Mouse (Mus musculus) cerebral cortex, adult 2 months (tissue): Measurements from ENCODE around the gene Rptor.

Experiments used
- WGBS: fragments of 180-500 bp; shearing (Covaris S2); methylation state at CpG from one replicate; pipeline ENCODE4 v1.1.7; 2018; 5-methylcytosine and 5-hydroxymethylcytosine counted together

The Rptor gene

GRCm38 (mm10) chr11:119811598-119811997 is 208.9 kb downstream of the Rptor start:
- WGBS = 70% methylated on average over 1 of the region's 1 CpGs

GRCm38 (mm10) chr11:119812093-119812492 is 209.4 kb downstream of the Rptor start:
- WGBS = 95% methylated on average over 4 of the region's 4 CpGs

DNA sequence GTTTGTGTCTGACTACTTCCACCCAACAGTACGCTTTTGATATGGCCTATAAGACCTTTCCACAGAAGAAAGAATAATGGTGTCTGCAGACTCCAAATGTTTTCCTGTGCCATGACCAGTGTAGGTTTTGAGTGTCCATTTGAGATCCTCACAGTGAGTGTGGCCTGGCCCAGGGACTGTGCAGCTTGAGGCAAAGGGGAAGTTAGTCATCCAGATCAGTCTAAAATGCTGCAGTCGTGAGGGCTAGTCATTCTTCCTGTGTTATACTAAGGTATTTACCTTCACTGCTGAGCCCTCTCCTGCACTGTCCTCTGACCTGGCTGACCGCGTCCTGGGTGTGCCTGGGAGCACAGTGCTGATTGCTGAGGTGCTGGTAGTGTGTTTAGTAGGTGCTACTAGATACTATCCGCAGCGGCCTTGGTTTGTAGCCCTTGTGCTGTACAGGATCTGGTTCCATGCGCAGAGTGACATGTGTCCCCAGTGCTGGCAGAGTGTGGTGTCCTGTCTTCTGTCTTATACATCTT is 211.4 kb downstream of the Rptor start:
- 89% methylated on average over 7 of the region's 7 CpGs for WGBS

GRCm38 (mm10) chr11:119816798-119817361 is 214.2 kb downstream of the Rptor start:
- WGBS = 78% methylated on average over 14 of the region's 14 CpGs

DNA sequence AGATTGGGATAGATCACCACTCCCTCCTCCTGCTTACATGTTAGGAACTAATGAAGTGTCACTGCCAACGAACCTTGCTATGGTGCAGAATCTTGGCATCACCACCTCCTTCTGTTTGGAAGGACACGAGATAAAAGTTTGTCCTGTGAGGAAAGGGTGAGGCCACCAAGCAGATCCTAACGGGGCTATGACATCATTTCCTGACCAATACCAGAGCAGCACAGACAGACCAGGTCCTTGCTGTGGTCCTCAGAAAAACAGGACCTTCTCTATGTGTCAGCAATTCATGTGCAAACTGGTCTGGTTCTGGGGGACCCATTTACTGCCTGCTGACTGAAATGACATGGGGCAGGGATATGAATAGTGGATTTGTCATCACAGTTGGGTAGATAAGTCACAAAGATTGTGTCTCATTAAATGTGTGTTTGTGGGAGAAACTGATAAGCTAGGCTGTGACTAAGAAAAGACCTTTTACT is 214.7 kb downstream of the Rptor start:
- WGBS = 62% methylated on average over 3 of the region's 3 CpGs

DNA sequence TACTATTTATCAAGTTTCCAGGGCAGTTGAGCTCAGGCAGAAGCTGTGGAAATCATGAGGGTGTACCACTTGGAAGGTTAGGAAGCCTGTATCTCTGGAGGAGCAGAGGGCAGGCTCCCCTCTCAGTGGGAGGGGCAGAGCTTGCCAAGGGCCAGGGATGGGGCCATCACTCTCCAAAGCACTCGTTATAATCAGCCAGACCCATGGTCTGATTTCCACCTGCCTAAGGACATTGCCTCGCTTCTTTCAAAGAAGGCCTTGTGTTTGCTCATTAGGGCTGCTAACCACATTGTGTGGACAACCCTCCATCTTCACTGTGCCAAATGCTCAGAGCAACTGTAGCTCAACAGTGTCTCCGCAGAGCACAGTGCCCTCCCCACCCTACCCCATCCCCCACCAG is 215.2 kb downstream of the Rptor start:
- WGBS = 60% methylated on average over 3 of the region's 3 CpGs

DNA sequence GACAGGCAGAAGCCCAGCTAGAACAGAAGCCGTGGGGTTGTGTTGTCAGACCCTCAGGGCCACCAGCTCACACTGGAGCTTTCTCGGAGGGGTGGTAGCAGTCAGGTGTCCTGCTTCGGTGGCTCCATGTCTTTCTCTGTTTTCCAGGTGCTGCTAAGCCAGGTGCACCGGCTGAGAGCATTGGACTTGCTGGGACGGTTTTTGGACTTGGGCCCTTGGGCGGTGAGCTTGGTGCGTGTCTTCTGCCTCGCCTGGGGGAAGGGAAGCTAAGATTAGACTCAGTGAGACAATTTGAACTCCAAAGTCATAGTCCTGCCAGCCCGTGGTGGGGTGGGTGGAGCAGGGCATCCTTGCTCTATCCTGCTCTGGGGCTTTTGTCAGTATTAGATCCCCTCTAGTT is 218.8 kb downstream of the Rptor start:
- WGBS = 73% methylated on average over 9 of the region's 9 CpGs

GRCm38 (mm10) chr11:119824072-119824649 is 221.5 kb downstream of the Rptor start:
- WGBS = 50% methylated on average over 6 of the region's 6 CpGs

- WGBS = 89% methylated on average over 6 of the region's 6 CpGs
Measured at GRCm38 (mm10) chr11:119825783-119826182, 223.1 kb downstream of the Rptor start.

- 79% methylated on average over 4 of the region's 4 CpGs for WGBS
Measured at GRCm38 (mm10) chr11:119826239-119826638, 223.5 kb downstream of the Rptor start.

DNA sequence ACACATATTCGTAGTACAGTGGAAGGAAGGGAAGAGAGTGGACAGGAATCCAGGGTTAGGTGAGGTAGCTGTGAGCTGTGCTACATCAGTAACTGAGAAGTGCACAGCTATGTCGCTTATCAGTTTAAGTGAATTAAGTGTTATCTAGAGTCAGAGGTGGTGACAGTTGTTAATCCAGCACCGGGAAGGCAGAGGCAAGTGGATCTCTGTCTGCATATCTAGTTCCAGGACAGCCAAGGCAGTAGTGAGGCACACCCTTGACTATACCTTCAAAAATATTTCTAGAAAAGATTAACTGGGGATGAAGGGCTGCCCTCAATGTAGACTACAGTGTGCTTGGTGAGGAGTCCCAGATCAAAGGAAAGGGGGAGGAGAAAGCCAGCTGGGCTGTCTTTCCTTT is 226.4 kb downstream of the Rptor start:
- 95% methylated on average over 3 of the region's 3 CpGs for WGBS

- WGBS = 85% methylated on average over 7 of the region's 7 CpGs
Measured at GRCm38 (mm10) chr11:119831682-119832081, 229.0 kb downstream of the Rptor start.

DNA sequence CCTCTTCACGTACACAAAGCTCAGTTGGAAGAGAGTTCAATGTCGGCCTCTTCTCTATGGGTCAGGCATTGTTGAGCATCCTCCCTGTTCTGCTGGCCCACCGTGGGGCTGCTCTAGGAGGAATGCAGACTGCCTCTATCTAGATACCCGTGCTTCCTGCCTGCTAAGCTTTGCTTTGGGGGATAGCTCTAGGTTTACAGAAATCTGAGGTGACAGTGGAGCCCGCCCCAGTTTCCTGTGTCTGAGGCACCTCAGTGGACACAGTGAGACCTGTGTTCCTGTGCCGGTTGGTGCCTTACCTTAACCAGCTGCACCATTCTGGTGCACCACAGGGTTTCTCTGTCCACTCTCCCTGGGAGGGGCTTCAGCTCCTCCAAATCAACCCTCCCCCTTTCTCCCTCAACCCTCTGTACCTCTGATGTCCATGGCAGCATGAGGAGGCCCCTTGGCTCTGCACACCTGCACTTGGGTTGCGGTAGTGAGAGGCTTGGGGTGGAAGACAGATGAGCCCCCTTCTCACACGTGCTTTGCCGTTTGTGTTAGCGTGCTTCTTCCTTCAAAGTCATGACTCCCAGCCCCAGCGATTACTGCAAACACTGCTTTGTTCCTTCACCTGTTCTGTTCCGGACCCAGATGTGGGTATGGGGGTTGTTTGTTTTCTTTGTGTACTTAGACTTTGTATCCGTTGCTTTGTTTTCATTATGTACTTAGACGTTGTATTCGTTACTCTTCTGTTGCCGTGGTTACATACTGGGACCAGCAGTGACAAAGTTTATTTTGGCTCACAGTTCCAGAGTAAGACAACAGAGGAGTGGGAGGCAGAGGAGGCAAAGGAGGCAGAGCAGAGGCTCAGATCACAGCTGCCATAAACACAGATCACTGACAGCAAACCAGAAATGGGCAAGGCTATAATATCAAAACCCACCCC is 231.4 kb downstream of the Rptor start:
- WGBS = 58% methylated on average over 16 of the region's 16 CpGs

DNA sequence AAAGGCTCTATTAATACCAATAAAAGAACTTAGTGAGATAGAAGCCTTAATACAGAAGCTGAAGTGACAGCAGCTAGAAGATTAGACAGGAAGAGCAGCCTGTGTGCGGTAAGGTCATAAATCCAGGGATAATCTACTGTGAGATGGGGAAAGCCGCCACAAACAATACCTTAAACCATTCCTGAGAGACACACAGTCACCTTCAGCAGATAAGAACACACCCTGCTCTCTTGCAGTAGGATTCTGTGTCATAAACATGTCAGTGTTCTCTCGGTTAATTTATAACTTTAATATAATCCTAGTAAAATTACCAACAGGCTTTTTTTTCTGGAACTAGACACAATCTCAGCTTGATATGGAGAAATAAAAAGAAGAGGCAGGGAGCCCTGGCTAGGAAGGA is 233.6 kb downstream of the Rptor start:
- 95% methylated on average over 3 of the region's 3 CpGs for WGBS

DNA sequence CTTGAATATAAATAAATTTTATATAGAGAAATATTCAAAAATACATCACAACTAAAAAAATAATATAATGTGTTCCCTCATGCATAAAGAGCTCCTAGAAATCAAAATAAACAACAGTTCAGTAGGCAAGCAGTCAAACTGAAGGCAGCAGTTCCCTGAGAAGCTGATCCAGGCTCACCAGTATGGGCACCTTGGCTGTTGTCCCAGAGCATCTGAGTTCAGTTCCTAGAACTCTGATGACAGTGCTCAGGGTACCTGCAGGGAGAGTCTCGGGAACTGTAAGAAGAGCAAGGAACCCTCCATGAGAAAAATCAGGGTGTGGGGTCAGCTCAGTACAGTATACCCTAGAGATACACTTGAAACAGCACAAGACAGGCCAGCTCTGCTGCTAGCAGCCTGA is 235.1 kb downstream of the Rptor start:
- WGBS = 86% methylated on average over 1 of the region's 1 CpGs

GRCm38 (mm10) chr11:119839411-119840342 is 237.0 kb downstream of the Rptor start:
- WGBS = 87% methylated on average over 10 of the region's 10 CpGs

- WGBS = 82% methylated on average over 6 of the region's 6 CpGs
Measured at GRCm38 (mm10) chr11:119846608-119847007, 243.9 kb downstream of the Rptor start.

GRCm38 (mm10) chr11:119847076-119847475 is 244.4 kb downstream of the Rptor start:
- 87% methylated on average over 3 of the region's 3 CpGs for WGBS

GRCm38 (mm10) chr11:119847569-119847968 is 244.9 kb downstream of the Rptor start:
- WGBS = 45% methylated on average over 3 of the region's 3 CpGs

DNA sequence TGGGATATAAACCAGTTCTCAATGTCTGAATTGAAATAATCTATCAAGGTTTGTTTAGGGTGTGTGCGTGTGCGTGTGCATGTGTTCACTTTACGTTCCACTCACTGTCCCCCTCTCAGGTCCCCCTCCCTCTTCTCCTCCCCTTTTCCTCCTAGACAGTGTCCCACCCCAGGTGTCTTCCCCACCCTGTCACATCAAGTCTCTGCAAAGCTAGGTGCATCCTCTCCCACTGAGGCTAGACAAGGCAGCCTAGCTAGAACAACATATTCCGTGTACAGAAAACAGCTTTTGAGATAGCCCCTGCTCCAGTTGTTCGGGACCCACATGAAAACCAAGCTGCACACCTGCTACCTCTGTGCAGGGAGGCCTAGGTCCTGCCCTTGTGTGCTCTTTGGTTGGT is 245.5 kb downstream of the Rptor start:
- 95% methylated on average over 5 of the region's 5 CpGs for WGBS

DNA sequence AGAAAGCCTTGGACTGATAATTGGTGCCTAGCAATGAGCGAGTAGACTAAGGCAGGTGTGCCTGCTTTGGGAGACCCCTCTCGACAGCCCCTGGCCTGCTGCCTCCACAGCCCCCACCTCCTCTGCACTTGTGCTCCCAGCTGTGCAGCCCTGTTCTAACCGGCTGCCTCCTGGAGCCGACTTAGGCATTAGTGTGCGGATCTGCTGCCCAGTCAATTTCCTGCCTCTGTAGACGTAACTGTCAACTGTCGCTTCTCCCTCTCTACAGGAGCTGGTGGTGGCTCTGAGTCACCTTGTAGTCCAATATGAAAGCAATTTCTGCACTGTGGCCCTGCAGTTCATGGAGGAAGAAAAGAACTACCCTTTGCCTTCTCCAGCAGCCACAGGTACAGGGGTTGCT is 253.3 kb downstream of the Rptor start:
- WGBS = 64% methylated on average over 7 of the region's 7 CpGs
